Mouse (Mus musculus) monocyte, adult 59 days (primary cell): ENCODE measurements around the gene Olfr802. TPM values are rescaled to one million over a fixed set of nuclear protein-coding genes. Genes with fewer than 3 reads are reported as not detected.

Experiments used
- total RNA-seq, 2 experiments: library from RNA; stranded (reverse); gene quantifications; one replicate each; pipeline ENCODE4 v1.2.4; 2023

Gene Olfr802
- not detected for total RNA-seq

GRCm38 (mm10) chr10:129688069-129688468 is at the start of gene Olfr802:
TSS of gene Olfr802 (minus strand) at chr10:129688169.

DNA sequence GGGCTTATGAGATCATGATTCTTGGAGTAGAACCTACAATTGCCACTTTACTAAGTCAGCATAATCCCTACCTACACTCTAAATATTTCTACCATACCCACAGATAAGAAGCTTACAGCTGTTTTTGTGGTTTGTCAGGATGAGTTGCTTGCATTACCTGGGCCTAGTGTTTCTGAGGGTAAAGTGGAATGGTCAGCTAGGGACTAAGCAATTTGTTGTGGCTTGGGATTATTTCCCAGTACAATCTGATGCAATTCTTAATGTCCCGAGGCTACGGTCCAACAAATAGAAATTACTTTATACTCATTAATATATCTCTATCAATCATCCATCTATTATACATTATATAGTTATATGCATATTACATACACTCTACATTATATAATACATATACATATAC is 41.3 kb upstream of the Olfr802 start, which contains the start of gene Olfr805:
Gene Olfr805, minus strand, starts transcription at position 101 of the 400 bp plus-strand sequence.

DNA sequence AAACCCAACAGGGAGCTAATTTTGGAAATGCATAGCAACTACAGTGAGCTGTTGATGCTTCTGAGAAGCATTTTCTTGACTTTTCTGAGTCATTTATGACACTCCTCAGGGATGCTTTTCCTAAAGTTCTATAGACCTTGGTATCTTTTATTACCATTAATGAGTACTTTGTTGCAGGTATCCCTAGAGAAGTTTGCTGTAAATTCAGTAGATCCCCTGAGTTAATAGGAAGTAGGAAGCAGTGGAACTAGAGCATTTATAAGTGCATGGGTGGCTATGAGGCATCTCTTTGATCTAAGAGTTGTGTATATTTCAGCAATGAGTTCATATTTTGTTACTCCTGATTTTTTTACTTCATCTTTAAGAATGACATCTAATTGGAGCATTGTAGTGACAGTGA is 14.9 kb upstream of the Olfr802 start, which contains the start of gene Olfr804:
Gene Olfr804, plus strand, starts transcription at position 301 of the 400 bp plus-strand sequence.

GRCm38 (mm10) chr10:129694186-129694585 is 6.2 kb upstream of the Olfr802 start, which contains the start of gene Olfr803:
TSS of gene Olfr803 (minus strand) at chr10:129694286.

DNA sequence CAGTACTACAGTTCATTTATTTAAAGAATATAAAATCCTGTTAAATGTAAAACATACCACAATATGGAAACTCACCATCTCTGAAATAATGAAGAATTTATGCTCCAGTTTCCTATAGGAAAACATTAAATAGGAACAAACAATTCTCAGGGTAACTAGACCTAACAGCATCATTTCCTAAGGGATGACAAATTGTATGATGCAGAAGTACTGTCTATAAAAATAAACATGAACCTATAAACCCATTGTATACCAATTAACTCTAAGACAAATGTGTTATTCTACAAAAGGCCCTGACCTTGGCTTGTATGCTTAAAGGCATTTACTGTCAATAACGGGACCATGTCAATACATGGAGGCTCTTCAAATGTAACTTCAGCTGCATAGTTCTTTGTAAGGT is 14.2 kb downstream of the Olfr802 start, which contains the start of gene Olfr801:
Gene Olfr801, minus strand, starts transcription at position 101 of the 400 bp plus-strand sequence.

GRCm38 (mm10) chr10:129657394-129657793 is 30.6 kb downstream of the Olfr802 start, which contains the start of gene Olfr800:
TSS of gene Olfr800 (plus strand) at chr10:129657694.

GRCm38 (mm10) chr10:129637184-129637583 is 50.8 kb downstream of the Olfr802 start, which contains the start of gene Olfr799:
TSS of gene Olfr799 (plus strand) at chr10:129637484.

GRCm38 (mm10) chr10:129627834-129628233 is 60.1 kb downstream of the Olfr802 start, which contains the start of gene Olfr798:
TSS of gene Olfr798 (minus strand) at chr10:129627934.

Other genes with a start within 250 kb of the Olfr802 start
- not detected for gene Olfr787, start 226.3 kb downstream of the Olfr802 start, total RNA-seq
- not detected for gene Olfr788, start 217.2 kb downstream of the Olfr802 start, total RNA-seq
- not detected for gene Olfr789, start 203.4 kb downstream of the Olfr802 start, total RNA-seq
- not detected for gene Olfr790, start 189.7 kb downstream of the Olfr802 start, total RNA-seq
- gene Olfr791, start 166.4 kb downstream of the Olfr802 start, total RNA-seq: not detected
- gene Olfr792, start 149.0 kb downstream of the Olfr802 start, total RNA-seq: not detected
- gene Olfr794, start 120.5 kb downstream of the Olfr802 start, total RNA-seq: not detected
- not detected for gene Olfr796, start 75.6 kb downstream of the Olfr802 start, total RNA-seq
- gene Olfr798, start 60.2 kb downstream of the Olfr802 start, total RNA-seq: not detected
- gene Olfr799, start 50.7 kb downstream of the Olfr802 start, total RNA-seq: not detected
- not detected for gene Olfr800, start 30.5 kb downstream of the Olfr802 start, total RNA-seq
- gene Olfr801, start 14.3 kb downstream of the Olfr802 start, total RNA-seq: not detected
- gene Olfr803, start 6.1 kb upstream of the Olfr802 start, total RNA-seq: not detected
- not detected for gene Olfr804, start 15.0 kb upstream of the Olfr802 start, total RNA-seq
- gene Olfr805, start 41.2 kb upstream of the Olfr802 start, total RNA-seq: not detected
- not detected for gene Olfr806, start 53.8 kb upstream of the Olfr802 start, total RNA-seq
- not detected for gene Olfr807, start 69.6 kb upstream of the Olfr802 start, total RNA-seq
- not detected for gene Olfr808, start 77.3 kb upstream of the Olfr802 start, total RNA-seq
- gene Olfr809, start 86.5 kb upstream of the Olfr802 start, total RNA-seq: not detected
- gene Olfr810, start 106.7 kb upstream of the Olfr802 start, total RNA-seq: not detected
- gene Olfr811, start 116.2 kb upstream of the Olfr802 start, total RNA-seq: not detected
- not detected for gene Olfr812, start 157.9 kb upstream of the Olfr802 start, total RNA-seq
- not detected for gene Olfr813, start 167.2 kb upstream of the Olfr802 start, total RNA-seq
- gene Olfr814, start 191.7 kb upstream of the Olfr802 start, total RNA-seq: not detected
- gene Olfr815, start 217.7 kb upstream of the Olfr802 start, total RNA-seq: not detected
- gene Olfr816, start 227.4 kb upstream of the Olfr802 start, total RNA-seq: not detected